Mouse (Mus musculus): ENCODE data around the gene Wnt16.
"Not testable (repeated sequence)": the region's sequence is repeated elsewhere in the genome, so short reads cannot be mapped to it uniquely, and the experiment has no call there.

Wnt16 gene

DNA sequence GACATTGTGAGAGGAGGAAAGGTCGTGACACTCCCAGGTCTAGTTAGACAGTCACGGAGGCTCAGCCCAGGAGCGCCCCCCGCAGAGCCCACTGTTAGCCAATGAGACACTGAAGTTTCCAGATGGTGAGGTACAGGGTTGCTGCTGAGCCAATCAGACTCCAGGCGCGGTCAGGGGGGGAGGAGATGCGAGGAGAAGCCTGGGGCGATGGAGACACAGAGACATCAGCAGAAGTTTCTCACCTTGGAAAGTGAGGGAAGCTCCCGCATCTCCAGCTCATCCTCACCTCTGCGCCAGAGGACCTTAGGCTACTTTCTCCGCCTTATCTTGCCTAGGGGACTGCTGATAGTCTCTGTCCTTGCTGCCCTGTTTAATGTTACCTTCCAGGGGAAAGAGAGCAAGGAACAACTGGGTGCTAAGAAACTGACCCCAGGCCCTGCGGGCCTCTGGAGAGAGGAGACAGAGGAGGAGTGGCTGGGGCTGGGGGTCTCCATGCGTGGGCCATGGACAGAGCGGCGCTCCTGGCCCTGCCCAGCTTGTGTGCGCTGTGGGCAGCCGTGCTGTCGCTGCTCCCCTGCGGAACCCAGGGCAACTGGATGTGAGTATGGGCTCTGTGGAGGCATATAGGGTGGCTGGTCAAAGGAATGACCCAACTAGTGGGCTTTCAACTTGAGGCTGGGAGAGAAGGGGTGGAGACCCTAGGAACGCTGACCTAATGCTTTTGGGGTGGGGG, at the start of gene Wnt16:
Gene Wnt16 (plus strand): TSS at position 224 of the 733 bp plus-strand sequence.
- in situ Hi-C loops (cut with MboI; ENCODE audit: low sequenced_read_pairs): no loop called here

DNA sequence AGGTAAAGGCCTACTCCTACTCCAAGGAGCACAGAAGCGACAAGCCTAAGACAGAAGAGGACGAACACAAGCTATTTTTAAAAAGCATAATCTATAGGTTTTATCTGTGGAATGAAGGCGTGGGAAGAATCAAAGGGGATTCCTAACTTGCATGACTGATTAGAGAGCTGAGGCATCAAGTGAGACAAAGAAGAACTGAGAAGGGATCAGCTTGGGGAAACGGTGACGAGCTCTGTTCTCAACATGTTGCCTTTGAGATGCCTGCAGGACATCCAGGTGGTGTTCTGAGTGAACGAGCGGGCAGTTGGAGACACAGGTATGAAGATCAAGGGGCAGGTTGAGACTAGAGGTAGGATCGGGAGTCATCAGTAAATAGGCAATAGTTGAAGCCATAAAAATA, 44.7 kb upstream of the Wnt16 start:
- in situ Hi-C loops (cut with MboI; ENCODE audit: low sequenced_read_pairs): no loop called here

DNA sequence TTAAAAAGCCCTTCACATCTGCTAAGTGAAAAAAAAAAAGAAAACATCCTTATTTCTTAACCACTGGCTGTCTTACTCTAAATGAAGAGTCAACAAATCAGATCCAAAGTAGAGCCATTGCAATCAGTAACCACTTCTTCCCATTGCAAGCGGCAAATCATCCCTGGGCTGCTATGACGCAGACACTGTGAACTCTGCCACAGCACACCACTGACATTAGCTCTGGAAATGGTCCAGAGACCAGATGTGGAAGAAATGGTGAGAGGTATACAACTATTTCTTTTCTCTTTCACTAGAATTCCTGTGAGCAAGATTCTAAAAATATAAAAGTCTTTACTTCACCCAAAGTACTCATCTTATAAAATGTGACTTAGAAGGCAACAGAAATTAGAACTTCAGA, 41.3 kb upstream of the Wnt16 start:
- in situ Hi-C loops (cut with MboI; ENCODE audit: low sequenced_read_pairs): no loop called here

DNA sequence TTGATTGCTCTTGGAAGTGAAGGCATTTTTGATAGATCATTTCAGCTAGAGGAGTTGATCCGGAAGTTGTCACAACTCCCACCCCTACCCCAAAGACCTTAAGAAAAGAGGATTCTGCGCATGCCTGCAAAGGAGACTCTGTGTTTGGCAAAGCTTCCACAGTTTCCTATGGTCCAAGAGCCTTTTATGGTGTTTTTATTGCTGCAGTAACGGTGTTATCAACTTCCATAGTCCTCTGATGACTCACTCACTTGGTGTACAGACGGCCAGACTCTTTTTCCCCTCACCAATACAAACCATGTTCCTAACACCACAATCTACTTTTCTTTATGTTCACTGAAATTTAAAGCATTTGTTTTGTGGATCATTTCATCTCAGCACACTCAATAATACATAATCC, 29.2 kb upstream of the Wnt16 start:
- in situ Hi-C loops (cut with MboI; ENCODE audit: low sequenced_read_pairs): no loop called here

DNA sequence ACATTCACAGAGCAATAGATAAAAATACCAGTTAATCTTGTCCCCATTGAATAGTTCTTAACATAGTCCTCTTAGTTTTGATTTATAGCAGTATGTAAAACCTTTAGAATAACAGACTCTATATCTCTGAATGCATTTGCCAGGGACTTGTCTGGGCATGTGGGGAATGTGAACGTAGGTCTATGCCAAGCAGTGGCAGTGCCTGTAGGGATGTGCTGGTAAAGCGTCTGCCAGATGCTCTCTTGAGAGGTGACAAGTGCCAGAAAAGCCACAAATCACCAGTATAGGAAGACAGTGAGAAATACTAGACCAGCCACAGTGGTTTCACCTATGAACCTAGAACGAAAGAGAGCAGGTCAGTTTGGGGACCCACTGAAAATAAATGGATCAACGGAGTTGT, 25.5 kb upstream of the Wnt16 start:
- in situ Hi-C loops (cut with MboI; ENCODE audit: low sequenced_read_pairs): no loop called here

DNA sequence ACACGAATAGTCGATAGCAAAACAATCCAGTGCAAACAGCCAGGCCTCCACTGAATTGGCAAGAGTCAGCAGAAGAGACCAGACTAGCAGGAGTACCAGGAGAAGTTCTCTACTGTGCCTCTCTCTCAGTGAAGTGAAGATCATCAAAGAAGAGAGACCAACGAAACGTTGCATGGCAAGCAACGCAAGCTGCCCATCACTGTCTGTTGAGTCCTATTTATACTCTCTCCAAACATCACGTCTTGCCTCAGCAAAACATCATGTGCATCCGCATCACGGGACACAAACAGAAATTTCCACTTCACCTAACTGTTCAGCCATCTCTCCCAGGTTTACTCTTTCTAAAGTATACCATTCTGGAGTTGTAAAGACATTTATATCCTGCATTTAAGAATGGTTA, 23.9 kb upstream of the Wnt16 start:
- in situ Hi-C loops (cut with MboI; ENCODE audit: low sequenced_read_pairs): not testable (repeated sequence)

DNA sequence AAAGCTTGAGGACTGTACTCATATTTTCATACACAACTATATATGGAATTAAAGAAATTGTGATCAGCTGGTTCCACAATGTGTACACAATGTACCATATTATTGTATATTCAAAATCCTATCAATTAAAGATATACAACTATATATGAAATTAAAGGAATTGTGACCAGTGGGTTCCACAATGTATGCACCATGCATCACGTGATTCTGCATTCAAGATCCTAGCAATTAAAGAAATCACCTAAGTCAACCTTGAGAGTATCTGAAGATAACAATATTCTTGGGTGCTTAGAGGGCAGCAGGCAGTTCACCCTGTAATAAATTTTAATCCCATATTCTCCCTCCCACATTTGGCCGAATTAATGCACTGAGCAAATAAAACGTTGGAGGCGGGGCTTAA, 22.0 kb upstream of the Wnt16 start:
- in situ Hi-C loops (cut with MboI; ENCODE audit: low sequenced_read_pairs): no loop called here

DNA sequence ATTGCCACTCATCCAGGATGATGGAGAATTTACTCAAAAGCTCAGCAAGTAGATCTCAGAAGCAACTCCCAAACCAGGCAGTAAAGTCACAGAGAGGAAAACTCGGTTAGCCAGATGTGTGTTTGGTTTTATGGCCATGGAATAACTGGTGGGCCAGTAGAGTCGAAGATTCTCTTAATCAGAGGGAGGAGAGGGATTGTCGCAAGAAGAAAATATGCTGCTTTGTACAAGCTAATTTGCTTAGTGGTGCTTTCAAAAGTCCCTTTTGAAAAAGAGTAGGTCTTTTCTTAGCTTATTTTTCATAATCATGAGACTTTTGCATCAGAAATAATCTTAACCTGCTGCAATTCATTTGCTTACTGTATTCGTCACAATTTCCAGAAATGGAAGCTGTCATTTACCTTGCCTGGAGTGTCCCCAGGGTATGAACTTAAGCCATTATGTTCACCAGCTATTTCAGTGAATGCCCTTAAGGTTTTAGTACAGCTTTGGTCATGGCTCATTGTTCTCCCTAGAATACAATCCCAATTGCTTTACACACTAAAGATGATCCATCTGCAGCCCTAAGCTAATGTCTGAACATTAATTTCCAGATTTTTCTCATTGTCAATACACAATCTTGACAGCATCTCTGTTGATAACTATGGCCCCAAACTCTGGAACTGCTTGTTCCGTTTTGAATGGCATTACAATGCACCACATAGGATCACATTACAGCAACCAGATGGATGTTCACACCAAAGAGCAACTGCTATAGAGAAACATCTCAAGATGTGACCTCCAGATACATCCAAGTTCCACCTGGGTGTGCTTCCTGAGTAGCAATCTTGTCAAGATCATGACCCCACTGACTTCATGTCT, 20.0 kb upstream of the Wnt16 start:
- in situ Hi-C loops (cut with MboI; ENCODE audit: low sequenced_read_pairs): no loop called here

DNA sequence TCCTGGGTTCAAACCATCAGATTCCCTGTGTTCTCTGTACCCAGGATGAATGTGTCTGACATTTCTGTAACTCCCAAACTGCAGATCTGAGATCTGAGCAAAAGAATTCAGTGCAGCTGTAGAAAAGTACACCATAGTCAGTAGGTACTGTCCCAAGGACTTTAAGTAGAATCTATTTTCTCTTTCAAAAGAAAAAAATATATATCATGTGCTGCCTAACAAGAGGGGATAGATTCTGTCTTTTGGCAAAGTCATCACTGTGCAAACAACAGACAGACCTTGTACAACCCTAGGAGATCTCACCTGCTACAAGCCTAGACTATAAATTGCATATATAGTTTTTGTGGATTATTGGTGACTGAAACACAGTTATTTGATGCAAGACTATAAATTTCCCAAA, 19.4 kb upstream of the Wnt16 start:
- in situ Hi-C loops (cut with MboI; ENCODE audit: low sequenced_read_pairs): no loop called here

DNA sequence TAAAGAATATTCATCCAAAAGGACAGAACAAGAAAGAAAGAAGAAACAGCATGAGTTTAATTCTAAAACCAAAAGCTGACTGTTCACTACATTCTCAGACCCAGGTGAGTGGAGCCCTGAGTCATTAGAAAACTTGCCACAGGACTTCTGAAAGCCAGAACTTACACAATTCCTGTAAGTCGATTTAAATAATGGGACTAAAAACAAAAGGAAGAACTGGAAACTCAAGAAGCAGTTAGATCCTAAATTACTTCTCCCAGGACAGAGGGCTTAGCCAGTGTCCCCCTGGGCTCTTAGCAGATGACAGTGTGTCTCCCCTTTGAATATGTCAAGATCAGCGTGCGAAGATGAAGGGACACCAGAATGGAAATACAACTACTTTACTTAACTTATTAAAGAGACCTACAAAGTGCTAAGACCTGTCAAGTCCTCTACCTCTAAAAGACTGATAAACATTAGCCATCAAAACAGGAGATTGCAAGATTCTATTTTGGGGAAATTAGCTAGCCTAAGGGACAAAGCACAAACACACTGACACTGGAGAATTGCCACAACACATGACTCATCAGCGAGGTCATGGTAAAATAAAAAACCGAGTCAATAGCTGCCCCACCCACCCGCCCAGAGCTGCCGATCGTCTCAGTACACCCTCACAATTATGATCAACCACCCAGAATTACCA, 18.0 kb upstream of the Wnt16 start:
- in situ Hi-C loops (cut with MboI; ENCODE audit: low sequenced_read_pairs): no loop called here

DNA sequence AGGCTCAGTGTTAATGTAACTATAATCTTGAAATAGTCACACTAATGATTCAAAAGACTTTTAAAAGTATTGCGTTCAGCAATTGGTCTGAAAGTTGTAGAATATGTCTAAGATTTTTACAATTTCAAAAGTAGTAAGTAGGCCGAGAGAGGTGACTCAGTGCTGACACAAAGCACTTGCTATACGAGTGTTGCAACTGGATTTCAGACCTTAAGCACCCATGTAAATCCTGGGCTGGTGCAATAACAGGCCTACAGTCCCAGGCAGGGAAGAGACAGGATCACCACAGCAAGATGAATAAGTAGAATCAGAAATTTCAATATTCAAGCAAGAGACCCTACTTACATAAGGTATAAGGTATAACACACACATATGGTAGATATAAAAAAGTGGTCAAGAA, 10.1 kb upstream of the Wnt16 start:
- in situ Hi-C loops (cut with MboI; ENCODE audit: low sequenced_read_pairs): no loop called here

DNA sequence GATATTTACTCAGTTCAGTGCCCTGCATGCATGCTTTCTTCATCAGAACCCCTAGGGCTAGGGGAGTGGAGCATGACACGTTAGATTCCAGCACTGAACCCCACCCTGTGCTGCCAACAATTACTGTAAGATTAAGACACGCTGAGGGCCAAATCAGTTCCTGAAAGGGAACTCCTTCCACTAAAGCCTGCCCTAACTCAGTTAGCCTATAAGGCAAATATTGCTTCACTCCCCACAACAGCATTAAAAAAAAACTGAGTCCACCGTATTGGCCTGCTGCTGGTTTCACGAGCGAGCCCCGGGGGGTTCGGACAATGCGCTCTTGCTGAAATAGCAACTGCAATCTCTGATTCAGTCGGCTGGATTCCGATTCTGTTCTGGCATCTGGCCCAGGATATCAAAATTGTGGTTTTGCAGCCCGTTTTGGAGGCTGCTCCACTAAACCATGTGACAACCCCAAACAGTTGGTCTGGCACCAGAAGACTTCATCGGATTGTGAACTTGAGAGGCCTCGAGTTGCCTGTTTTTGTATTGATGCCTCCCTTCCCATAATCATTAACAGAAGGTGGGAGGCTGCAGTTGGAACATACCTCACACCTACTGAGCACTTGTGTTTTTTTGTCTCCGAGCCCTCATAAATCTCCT, 7.7 kb upstream of the Wnt16 start:
- in situ Hi-C loops (cut with MboI; ENCODE audit: low sequenced_read_pairs): no loop called here

DNA sequence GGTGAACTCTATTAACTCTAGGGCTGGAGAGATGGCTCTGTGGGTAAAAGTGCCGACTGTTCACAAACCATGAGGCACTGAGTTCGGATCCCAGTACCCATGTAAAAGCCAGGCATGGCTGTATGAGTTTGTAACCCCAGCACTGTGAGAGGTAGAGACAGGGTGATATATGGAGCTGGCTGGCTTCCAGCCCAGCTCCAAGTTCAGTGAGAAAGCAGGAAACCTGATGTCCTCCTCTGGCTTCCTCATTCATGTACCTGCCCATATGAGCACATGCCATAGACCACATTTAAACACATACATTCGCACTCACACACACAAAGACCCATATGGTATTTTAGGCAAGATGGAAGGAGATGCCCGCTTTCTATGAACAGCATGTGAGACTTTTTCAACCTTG, 5.6 kb upstream of the Wnt16 start:
- in situ Hi-C loops (cut with MboI; ENCODE audit: low sequenced_read_pairs): no loop called here

DNA sequence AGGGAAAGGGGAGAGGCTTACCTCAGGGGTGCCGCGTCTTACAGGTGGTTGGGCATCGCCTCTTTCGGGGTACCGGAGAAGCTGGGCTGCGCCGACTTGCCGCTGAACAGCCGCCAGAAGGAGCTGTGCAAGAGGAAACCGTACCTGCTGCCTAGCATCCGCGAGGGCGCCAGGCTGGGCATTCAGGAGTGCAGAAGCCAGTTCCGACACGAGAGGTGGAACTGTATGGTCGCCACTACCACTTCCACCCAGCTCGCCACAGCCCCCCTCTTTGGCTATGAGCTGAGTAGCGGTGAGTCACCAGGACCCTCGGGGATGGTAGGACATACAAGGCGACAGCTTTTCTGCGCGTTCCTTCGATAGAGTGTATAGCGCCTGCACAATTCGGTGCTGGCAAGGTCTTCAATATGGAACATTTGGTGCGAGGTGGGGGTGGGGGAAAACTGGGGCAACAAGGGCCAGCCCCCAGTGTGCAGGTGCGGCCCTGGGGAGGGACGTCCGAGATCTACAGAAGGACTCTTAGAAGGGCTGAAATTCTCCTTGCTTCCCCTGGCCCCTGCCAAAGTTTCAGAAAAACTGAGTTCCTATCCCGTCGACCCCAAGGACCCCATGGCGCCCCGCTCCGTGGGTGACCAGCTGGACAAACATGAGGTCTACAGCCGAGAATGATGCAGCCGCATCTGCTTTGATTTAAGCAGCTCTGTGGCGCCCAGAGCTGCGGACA, 872 bp downstream of the Wnt16 start:
- in situ Hi-C loops (cut with MboI; ENCODE audit: low sequenced_read_pairs): no loop called here

DNA sequence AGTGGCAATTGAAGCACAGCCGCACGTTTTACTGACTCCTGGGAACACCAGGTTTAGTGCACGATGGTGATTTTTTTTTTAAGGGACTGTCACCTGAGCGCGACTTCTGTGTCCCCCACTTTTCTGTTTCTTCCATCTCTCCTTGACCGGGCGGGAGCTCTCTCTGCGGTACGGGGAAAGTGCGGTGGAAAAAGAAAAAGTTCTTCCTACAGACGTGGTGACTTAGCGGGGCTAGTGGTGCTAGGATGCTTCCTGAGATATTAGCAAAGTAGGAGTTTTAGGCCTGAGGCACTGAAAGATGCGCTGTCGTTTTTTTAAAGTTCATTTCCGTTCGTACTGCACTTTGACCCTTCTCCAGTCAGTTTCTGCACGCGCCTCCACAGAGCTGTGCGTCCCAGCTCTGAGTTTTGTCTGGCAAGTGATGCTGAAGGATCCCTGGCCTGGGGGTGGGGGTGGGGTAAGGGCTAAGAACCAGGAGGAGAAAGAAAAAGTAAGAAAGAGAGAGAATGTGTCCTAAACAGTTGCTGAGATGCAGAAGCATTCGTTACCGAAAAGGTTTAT, 1.5 kb downstream of the Wnt16 start:
- in situ Hi-C loops (cut with MboI; ENCODE audit: low sequenced_read_pairs): no loop called here

DNA sequence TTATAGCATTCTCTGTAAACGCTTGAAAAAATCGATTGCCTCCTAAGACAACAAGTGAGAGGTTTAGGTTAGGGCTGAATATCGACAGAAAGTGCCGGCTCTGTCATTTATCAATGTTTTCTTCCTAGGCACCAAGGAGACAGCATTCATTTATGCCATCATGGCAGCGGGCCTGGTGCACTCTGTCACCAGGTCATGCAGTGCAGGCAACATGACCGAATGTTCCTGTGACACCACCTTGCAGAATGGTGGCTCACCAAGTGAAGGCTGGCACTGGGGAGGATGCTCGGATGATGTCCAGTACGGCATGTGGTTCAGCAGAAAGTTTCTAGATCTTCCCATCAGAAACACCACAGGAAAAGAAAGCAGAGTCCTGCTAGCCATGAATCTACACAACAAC, 2.8 kb downstream of the Wnt16 start:
- in situ Hi-C loops (cut with MboI; ENCODE audit: low sequenced_read_pairs): no loop called here

DNA sequence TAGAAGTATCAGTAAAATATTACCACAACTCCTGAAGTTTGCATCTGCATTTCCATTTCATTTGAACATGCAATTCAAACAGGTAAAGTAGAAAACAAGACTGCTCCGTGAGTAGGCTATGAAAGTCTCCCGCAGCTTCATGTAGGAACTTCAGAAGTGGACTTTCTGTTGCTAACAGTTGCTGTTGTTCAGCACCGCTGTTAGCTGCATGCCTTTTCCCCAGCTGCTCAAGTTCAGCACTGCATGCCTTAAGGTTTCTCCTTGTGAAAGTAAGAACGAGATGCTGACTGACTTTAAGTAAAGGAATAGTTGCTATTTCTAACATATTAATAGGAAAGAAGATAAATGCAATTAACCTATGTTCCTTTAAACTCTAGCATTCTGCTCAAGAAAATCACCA, 4.0 kb downstream of the Wnt16 start:
- in situ Hi-C loops (cut with MboI; ENCODE audit: low sequenced_read_pairs): no loop called here

DNA sequence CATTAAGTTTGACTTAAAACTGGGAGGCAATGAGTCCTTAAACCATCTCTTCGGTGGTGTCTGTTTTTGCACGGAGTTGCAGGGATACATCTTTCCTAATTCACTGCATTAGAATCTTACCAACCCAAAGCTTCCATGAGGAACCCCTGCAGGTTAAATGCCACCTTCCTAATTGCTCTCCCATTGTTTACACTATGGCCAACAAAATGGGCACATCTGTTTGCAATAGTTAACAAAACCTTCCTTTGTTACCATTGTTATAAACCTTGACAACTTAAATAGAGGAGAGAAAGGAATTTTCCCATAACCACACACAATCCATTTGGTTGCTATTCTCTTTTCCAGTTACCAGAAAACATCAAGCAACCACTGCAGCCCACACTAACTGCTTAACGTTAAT, 5.9 kb downstream of the Wnt16 start:
- in situ Hi-C loops (cut with MboI; ENCODE audit: low sequenced_read_pairs): no loop called here

DNA sequence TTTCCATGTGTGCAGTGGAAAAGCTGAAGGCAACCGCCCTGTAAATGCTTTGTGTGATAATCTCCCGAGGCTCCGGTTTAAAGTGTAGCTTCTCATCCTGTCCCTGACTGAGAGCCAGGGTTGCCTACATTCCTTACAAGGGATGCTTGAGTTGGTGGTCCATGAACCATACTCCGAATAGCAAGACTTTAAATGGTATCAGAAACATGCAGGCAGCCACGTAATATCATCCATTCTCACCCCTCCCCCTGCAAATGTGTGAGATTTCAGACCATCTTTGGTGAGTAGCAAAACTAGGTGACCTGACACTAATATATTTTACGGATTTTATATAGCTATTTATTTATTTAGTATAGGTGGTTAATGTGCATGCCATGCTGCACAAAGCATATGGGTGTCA, 9.0 kb downstream of the Wnt16 start:
- in situ Hi-C loops (cut with MboI; ENCODE audit: low sequenced_read_pairs): no loop called here

DNA sequence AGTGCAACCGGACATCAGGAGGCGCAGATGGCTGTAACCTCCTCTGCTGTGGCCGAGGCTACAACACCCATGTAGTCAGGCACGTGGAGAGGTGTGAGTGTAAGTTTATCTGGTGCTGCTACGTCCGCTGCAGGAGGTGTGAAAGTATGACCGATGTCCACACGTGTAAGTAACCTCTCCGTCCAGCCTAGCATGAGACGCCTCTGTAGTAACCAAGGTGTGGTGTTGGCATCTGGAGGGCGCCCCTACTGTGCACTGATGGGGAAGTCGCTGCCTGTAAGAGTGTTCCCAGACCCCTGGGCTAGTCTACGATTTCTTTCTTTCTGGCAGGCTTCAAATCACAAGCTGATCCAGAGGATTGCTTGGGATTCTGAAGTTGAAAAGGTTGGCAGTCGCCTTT, 10.0 kb downstream of the Wnt16 start:
- in situ Hi-C loops (cut with MboI; ENCODE audit: low sequenced_read_pairs): no loop called here

Measured in CH12F3 (cell line).